Mouse (Mus musculus) E14TG2a.4 (cell line): Measurements from ENCODE around the gene Mcoln2.

Source experiments
- CTCF ChIP-seq: conservative IDR thresholded peaks from 2 replicates; pipeline ENCODE4 v1.5.1; 2014; ENCODE audit warnings: low read length
- NANOG ChIP-seq: IDR thresholded peaks from 2 replicates; pipeline ENCODE4 v1.6.1; 2014; ENCODE audit warnings: borderline replicate concordance, low read length, mixed read lengths

DNA sequence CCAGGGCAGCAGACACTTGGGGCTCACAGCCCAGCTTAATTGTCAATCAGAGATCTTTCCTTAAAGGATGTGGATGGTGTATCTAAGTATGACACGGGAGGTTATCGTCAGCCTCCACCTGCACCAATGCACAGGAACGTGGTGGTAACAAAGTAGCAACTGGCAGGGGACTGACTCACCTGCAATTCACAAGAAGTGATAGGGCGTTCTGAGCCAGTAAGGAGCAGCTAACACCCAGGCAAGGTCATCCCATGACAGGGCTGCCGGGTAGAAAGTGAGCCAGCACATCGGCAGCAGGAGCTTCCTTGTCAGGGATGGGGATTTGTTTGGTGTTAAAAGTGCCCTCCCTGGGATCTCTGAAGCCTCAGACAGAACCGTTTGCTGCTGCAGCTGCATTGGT, 83.1 kb downstream of the Mcoln2 start:
- TF ChIP-seq CTCF, result no peak
- TF ChIP-seq NANOG, result no peak
